Mouse (Mus musculus): ENCODE measurements at regions not wholly inside any gene's neighbourhood (a gene's known extent, or its start where the extent isn't known, plus 50 kb on each side); places are given as distances from the start of the nearest gene placed in this dataset.

GRCm38 (mm10) chr10:16706976-16707375 lies 1016.0 kb upstream of the Cited2 start:
- ATAC-seq (ENCODE audit: insufficient number of reproducible peaks, low FRiP score, low TSS enrichment), result peak; percentile 66; the same call in 1 of the 2 replicates

GRCm38 (mm10) chr10:16713143-16713542 lies 1009.9 kb upstream of the Cited2 start:
- no peak for ATAC-seq (ENCODE audit: insufficient number of reproducible peaks, low FRiP score, low TSS enrichment)

- ATAC-seq (ENCODE audit: insufficient number of reproducible peaks, low FRiP score, low TSS enrichment), result no peak
Observed at GRCm38 (mm10) chr10:16714065-16714464, 1009.0 kb upstream of the Cited2 start.

GRCm38 (mm10) chr10:16714526-16714925 lies 1008.5 kb upstream of the Cited2 start:
- no peak for ATAC-seq (ENCODE audit: insufficient number of reproducible peaks, low FRiP score, low TSS enrichment)

- ATAC-seq (ENCODE audit: insufficient number of reproducible peaks, low FRiP score, low TSS enrichment), result no peak
Observed at GRCm38 (mm10) chr10:16742246-16742645, 980.8 kb upstream of the Cited2 start.

GRCm38 (mm10) chr10:16751546-16751945 lies 971.5 kb upstream of the Cited2 start:
- ATAC-seq (ENCODE audit: insufficient number of reproducible peaks, low FRiP score, low TSS enrichment), result no peak

GRCm38 (mm10) chr10:16789641-16790243 lies 933.3 kb upstream of the Cited2 start:
- ATAC-seq (ENCODE audit: insufficient number of reproducible peaks, low FRiP score, low TSS enrichment), result no peak

GRCm38 (mm10) chr10:16803978-16804377 lies 919.0 kb upstream of the Cited2 start:
- no peak for ATAC-seq (ENCODE audit: insufficient number of reproducible peaks, low FRiP score, low TSS enrichment)

- no peak for ATAC-seq (ENCODE audit: insufficient number of reproducible peaks, low FRiP score, low TSS enrichment)
Observed at GRCm38 (mm10) chr10:16810716-16811115, 912.3 kb upstream of the Cited2 start.

GRCm38 (mm10) chr10:16814013-16814412 lies 909.0 kb upstream of the Cited2 start:
- no peak for ATAC-seq (ENCODE audit: insufficient number of reproducible peaks, low FRiP score, low TSS enrichment)

- no peak for ATAC-seq (ENCODE audit: insufficient number of reproducible peaks, low FRiP score, low TSS enrichment)
Observed at GRCm38 (mm10) chr10:16861534-16861933, 861.5 kb upstream of the Cited2 start.

- ATAC-seq (ENCODE audit: insufficient number of reproducible peaks, low FRiP score, low TSS enrichment), result no peak
Observed at GRCm38 (mm10) chr10:16866914-16867313, 856.1 kb upstream of the Cited2 start.

GRCm38 (mm10) chr10:16874131-16874530 lies 848.9 kb upstream of the Cited2 start:
- ATAC-seq (ENCODE audit: insufficient number of reproducible peaks, low FRiP score, low TSS enrichment), result no peak

- no peak for ATAC-seq (ENCODE audit: insufficient number of reproducible peaks, low FRiP score, low TSS enrichment)
Observed at GRCm38 (mm10) chr10:16878197-16878596, 844.8 kb upstream of the Cited2 start.

- no peak for ATAC-seq (ENCODE audit: insufficient number of reproducible peaks, low FRiP score, low TSS enrichment)
Observed at GRCm38 (mm10) chr10:16893316-16893715, 829.7 kb upstream of the Cited2 start.

GRCm38 (mm10) chr10:16895332-16895731 lies 827.7 kb upstream of the Cited2 start:
- ATAC-seq (ENCODE audit: insufficient number of reproducible peaks, low FRiP score, low TSS enrichment), result no peak

GRCm38 (mm10) chr10:16922888-16923287 lies 800.1 kb upstream of the Cited2 start:
- no peak for ATAC-seq (ENCODE audit: insufficient number of reproducible peaks, low FRiP score, low TSS enrichment)

- ATAC-seq (ENCODE audit: insufficient number of reproducible peaks, low FRiP score, low TSS enrichment), result no peak
Observed at GRCm38 (mm10) chr10:16923851-16924250, 799.2 kb upstream of the Cited2 start.

GRCm38 (mm10) chr10:16937705-16938104 lies 785.3 kb upstream of the Cited2 start:
- ATAC-seq (ENCODE audit: insufficient number of reproducible peaks, low FRiP score, low TSS enrichment), result peak; percentile 100

- ATAC-seq (ENCODE audit: insufficient number of reproducible peaks, low FRiP score, low TSS enrichment), result no peak
Observed at GRCm38 (mm10) chr10:16951636-16952035, 771.4 kb upstream of the Cited2 start.

- ATAC-seq (ENCODE audit: insufficient number of reproducible peaks, low FRiP score, low TSS enrichment), result no peak
Observed at GRCm38 (mm10) chr10:16960971-16961370, 762.0 kb upstream of the Cited2 start.

GRCm38 (mm10) chr10:16962463-16962862 lies 760.6 kb upstream of the Cited2 start:
- ATAC-seq (ENCODE audit: insufficient number of reproducible peaks, low FRiP score, low TSS enrichment), result no peak

- no peak for ATAC-seq (ENCODE audit: insufficient number of reproducible peaks, low FRiP score, low TSS enrichment)
Observed at GRCm38 (mm10) chr10:16978770-16979169, 744.2 kb upstream of the Cited2 start.
